Mouse (Mus musculus) brain, embryonic 14.5 days (tissue): ENCODE measurements around the gene Bok.

Source experiments
- CTCF ChIP-seq: fragments of 200-500 bp; IDR thresholded peaks from 2 replicates; pipeline ENCODE4 v1.5.1; 2012; ENCODE audit warnings: inconsistent platforms, mild to moderate bottlenecking, moderate library complexity, borderline replicate concordance; ENCODE audit not compliant: insufficient read depth, insufficient read length; ENCODE audit errors: extremely low read depth
- POLR2A ChIP-seq: fragments of 200-500 bp; IDR thresholded peaks from 2 replicates; pipeline ENCODE4 v1.6.1; 2012; ENCODE audit warnings: mild to moderate bottlenecking, inconsistent platforms, borderline replicate concordance; ENCODE audit not compliant: poor library complexity, insufficient read depth, insufficient read length, severe bottlenecking; ENCODE audit errors: extremely low read depth

- TF ChIP-seq POLR2A = no peak
- TF ChIP-seq CTCF = no peak
Measured at GRCm38 (mm10) chr1:93735859-93736258, 50.4 kb downstream of the Bok start.
